Mouse (Mus musculus) gastrocnemius, postnatal 25 days (tissue): ENCODE results near the gene Gm5114. TPM values are rescaled to one million over a fixed set of nuclear protein-coding genes. Genes with fewer than 3 reads are reported as not detected.
"Not testable (repeated sequence)": the region's sequence is repeated elsewhere in the genome, so short reads cannot be mapped to it uniquely, and the experiment has no call there.

Experiments used
- DNase-seq: peaks from one replicate; pipeline ENCODE4 v3.0.0; 2022
- long read RNA-seq, 2 experiments: library from polyadenylated mRNA; stranded (forward); transcript quantifications; one replicate each; pipeline ENCODE4 v2.0.0; 2021
- microRNA-seq, 2 experiments: library from miRNA; unstranded; fragments of <30 nt; microRNA quantifications; one replicate each; pipeline ENCODE4 v1.2.0; 2021; ENCODE audit warnings: borderline replicate concordance in 2 of 2
- total RNA-seq, 2 experiments: library from RNA; stranded (reverse); gene quantifications; 1 replicate in 1 of 2; 2 replicates in 1 of 2; pipeline ENCODE4 v1.2.3; 2021

Gene Gm5114
- not detected for total RNA-seq
- long read RNA-seq, experiment 1 = 0 reads
- long read RNA-seq, experiment 2 = 0 reads

- not testable (repeated sequence) for DNase-seq
Measured at GRCm38 (mm10) chr7:39413060-39413459, at the start of gene Gm5114. Gm5114 (minus strand) TSS chr7:39413160.

GRCm38 (mm10) chr7:39455806-39456205 is 42.8 kb upstream of the Gm5114 start:
- peak; percentile 18 for DNase-seq

GRCm38 (mm10) chr7:39449260-39450021 is 36.5 kb upstream of the Gm5114 start:
- DNase-seq = peak; percentile 84

DNA sequence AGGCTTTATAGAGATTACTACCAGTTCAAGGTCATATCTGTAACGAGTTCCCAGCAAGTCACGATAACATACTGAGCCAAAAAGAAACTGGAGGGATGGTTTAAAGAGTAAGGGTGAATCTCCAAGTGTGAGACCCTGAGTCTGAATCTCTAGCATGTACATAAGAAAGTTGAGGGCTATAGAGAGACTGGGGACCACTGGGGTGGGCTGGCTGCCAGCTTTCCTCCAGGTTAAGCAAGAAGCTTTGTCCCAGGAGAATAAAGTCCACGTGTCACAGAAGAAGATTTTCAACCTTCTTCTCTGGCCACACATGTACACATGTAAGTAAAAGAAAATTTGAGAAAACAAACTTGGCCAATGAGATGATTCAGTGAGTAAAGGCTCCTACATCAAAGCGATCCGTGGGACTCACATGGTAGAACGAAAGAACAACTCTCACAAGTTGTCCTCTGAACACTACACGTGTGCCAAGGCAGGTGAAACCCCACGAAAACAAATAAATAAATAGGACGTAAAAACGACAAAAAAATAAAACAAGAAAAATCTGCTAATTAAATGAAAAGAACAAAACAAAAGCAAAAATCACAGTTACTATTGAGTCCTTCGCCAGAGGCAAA is 35.8 kb upstream of the Gm5114 start:
- DNase-seq = no peak

- no peak for DNase-seq
Measured at GRCm38 (mm10) chr7:39441237-39441636, 28.3 kb upstream of the Gm5114 start.

DNA sequence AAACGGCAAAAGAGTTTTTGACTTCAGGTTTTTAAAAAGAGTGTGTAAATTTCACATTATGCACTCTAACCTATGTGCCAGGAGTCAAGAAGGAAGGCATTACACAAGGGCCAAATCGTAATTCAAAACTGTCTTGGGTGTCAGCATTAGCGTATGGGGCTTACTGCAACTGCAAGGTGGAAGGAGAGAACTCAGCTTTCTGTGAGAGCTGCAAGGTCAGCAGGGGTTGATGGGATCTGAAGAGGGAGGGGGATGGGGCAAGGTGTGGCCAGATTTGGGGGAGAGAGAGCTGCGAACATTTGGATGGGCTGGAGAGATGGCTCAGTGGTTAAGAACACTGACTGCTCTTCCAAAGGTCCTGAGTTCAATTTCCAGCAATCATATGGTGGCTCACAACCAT is 27.4 kb upstream of the Gm5114 start:
- no peak for DNase-seq

Small RNA genes lying within 50 kb of the gene (microRNA-seq; reads per million reads assigned to microRNA genes)
- gene Gm27437 = 0 reads per million in 2 experiments

Other genes starting within 250 kb of the Gm5114 start
- gene Zfp619, start 104.6 kb upstream of the Gm5114 start, total RNA-seq = 1 to 10 TPM in 1 of 2 experiments, under 1 TPM in 1; 0.75 to 1.2 TPM